Mouse (Mus musculus) C2C12 (cell line): ENCODE measurements around the gene 6030468B19Rik. TPM values are rescaled to one million over a fixed set of nuclear protein-coding genes. Genes with fewer than 3 reads are reported as not detected.

ENCODE experiments used
- H3K27me3 ChIP-seq: one replicate; pipeline ENCODE4 v1.6.1; 2011; ENCODE audit not compliant: control insufficient read depth, insufficient read depth, insufficient read length
- H3K36me3 ChIP-seq: one replicate; pipeline ENCODE4 v1.6.1; 2011; ENCODE audit not compliant: control insufficient read depth, insufficient read depth
- H3K4me3 ChIP-seq: one replicate; pipeline ENCODE4 v1.5.1; 2011; ENCODE audit warnings: mild to moderate bottlenecking, control low read depth; ENCODE audit not compliant: poor library complexity, insufficient read depth, severe bottlenecking
- H3K79me2 ChIP-seq: one replicate; pipeline ENCODE4 v1.6.1; 2011; ENCODE audit not compliant: control insufficient read depth, insufficient read depth
- H3K79me3 ChIP-seq: one replicate; pipeline ENCODE4 v1.6.1; 2011; ENCODE audit warnings: low read depth, control low read depth
- H3ac ChIP-seq: one replicate; pipeline ENCODE3; 2011; ENCODE audit warnings: low read depth; ENCODE audit not compliant: control insufficient read depth, insufficient read length
- CEBPB ChIP-seq: IDR thresholded peaks from one replicate; pipeline ENCODE4 v1.6.1; 2011; ENCODE audit warnings: low read depth, mild to moderate bottlenecking, control low read depth, moderate library complexity
- CTCF ChIP-seq: IDR thresholded peaks from one replicate; pipeline ENCODE4 v1.5.1; 2011; ENCODE audit not compliant: control insufficient read depth, insufficient read depth, insufficient read length
- FOSL1 ChIP-seq: IDR thresholded peaks from one replicate; pipeline ENCODE4 v1.8.0; 2011; ENCODE audit warnings: mild to moderate bottlenecking, low read length; ENCODE audit not compliant: poor library complexity, insufficient read depth, severe bottlenecking
- MAX ChIP-seq: IDR thresholded peaks from one replicate; pipeline ENCODE4 v1.6.1; 2011; ENCODE audit warnings: mild to moderate bottlenecking, control low read depth
- MYOD1 ChIP-seq: IDR thresholded peaks from one replicate; pipeline ENCODE4 v1.6.1; 2011; ENCODE audit warnings: low read depth; ENCODE audit not compliant: control insufficient read depth, insufficient read length
- MYOG ChIP-seq: IDR thresholded peaks from one replicate; pipeline ENCODE4 v1.6.1; 2011; ENCODE audit not compliant: control insufficient read depth, insufficient read length; ENCODE audit errors: extremely low read depth
- USF1 ChIP-seq: IDR thresholded peaks from one replicate; pipeline ENCODE4 v1.6.1; 2011; ENCODE audit warnings: low read depth, mild to moderate bottlenecking, control low read depth, moderate library complexity
- polyA plus RNA-seq: library from polyadenylated mRNA; unstranded; fragments of >200 nt; fragmentation: generic; extraction: Trizol; gene quantifications from one replicate; pipeline ENCODE4 v1.2.1, GENCODE M21; 2012; ENCODE audit warnings: missing spikeins

The 6030468B19Rik gene
- polyA plus RNA-seq, 1 experiment, result not detected

GRCm38 (mm10) chr11:117768725-117769682, 28.5 kb upstream of the 6030468B19Rik start:
- Histone ChIP-seq H3ac (no peak overlapping the region), H3K36me3 (peaks cover 10% of the 10 kb centered on the region), H3K79me3 (no peaks in the 10 kb centered on the region), H3K4me3 (no peak overlapping the region), H3K79me2 (no peaks in the 10 kb centered on the region), H3K27me3 (no peaks in the 10 kb centered on the region)
- TF ChIP-seq FOSL1, result no peak
- no peak for TF ChIP-seq MYOD1
- no peak for TF ChIP-seq USF1
- TF ChIP-seq MYOG, result no peak
- TF ChIP-seq CTCF, result no peak
- TF ChIP-seq CEBPB, result no peak
- no peak for TF ChIP-seq MAX

GRCm38 (mm10) chr11:117769683-117770047, 27.8 kb upstream of the 6030468B19Rik start:
- H3K36me3 ChIP-seq, result peaks cover 4% of the 10 kb centered on the region
- no peak overlapping the region for H3K4me3 ChIP-seq
- no peaks in the 10 kb centered on the region for H3K79me3 ChIP-seq
- H3K79me2 ChIP-seq, result no peaks in the 10 kb centered on the region
- H3ac ChIP-seq, result no peak overlapping the region
- H3K27me3 ChIP-seq, result no peaks in the 10 kb centered on the region
- no peak for TF ChIP-seq CEBPB

DNA sequence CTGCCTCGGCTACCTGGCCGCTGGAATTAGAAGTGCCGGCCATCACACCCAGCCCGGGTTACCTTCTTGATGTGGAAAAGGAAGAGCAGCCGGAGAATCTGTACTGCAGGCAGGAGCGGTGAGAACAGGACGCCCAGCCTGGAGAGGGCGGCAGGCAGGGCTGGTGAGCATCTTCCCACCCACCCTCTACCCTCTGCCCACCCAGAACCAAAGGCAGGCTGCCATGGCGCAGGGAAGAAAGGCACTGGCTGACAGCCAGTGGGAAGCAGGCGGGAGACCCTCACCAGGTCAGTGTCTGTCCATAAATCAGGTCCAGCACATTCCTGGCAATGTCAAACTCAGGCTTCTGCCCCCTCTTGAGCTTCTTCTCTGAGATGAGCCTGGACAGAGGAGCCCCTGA, 27.1 kb upstream of the 6030468B19Rik start:
- H3K36me3 ChIP-seq, result peaks cover 3% of the 10 kb centered on the region

DNA sequence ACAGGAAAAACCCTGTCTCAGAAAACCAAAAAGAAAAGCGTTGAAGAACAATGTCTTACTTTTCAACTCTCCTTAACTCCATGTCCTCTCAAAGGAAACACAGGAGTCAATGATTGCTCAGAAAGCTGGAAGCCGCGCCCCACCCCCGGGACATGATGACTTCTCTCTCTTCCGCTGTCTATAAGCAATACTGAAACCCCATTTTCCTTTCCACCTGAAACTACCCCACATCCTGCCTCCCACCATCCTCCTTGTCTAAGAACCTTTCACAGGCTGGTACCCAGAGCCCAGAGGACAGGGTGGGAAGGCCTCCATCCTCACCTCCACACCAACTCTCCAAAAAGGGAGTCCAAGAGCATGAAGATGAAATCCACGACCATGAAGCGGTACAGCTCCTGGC, 25.1 kb upstream of the 6030468B19Rik start:
- Histone ChIP-seq H3K79me2 (no peaks in the 10 kb centered on the region), H3K36me3 (no peaks in the 10 kb centered on the region), H3K27me3 (no peaks in the 10 kb centered on the region), H3K4me3 (no peak overlapping the region), H3K79me3 (no peaks in the 10 kb centered on the region), H3ac (no peak overlapping the region)
- no peak for TF ChIP-seq FOSL1
- no peak for TF ChIP-seq MYOG
- TF ChIP-seq CEBPB, result no peak

More for the DNA sequence above, 27.1 kb upstream of the 6030468B19Rik start:
- H3K27me3 ChIP-seq, result no peaks in the 10 kb centered on the region
- H3K79me3 ChIP-seq, result no peaks in the 10 kb centered on the region
- H3K4me3 ChIP-seq, result no peak overlapping the region
- H3ac ChIP-seq, result no peak overlapping the region
- TF ChIP-seq MYOG (no peak), CTCF (no peak)
- H3K79me2 ChIP-seq, result no peaks in the 10 kb centered on the region

- H3K79me2 ChIP-seq, result no peaks in the 10 kb centered on the region
- H3K36me3 ChIP-seq, result no peaks in the 10 kb centered on the region
- H3K4me3 ChIP-seq, result no peak overlapping the region
- TF ChIP-seq FOSL1 (no peak), CTCF (no peak), MYOG (no peak)
- no peak overlapping the region for H3ac ChIP-seq
- H3K79me3 ChIP-seq, result no peaks in the 10 kb centered on the region
- H3K27me3 ChIP-seq, result no peaks in the 10 kb centered on the region
These were observed 22.5 kb upstream of the 6030468B19Rik start for GRCm38 (mm10) chr11:117774925-117775324.

DNA sequence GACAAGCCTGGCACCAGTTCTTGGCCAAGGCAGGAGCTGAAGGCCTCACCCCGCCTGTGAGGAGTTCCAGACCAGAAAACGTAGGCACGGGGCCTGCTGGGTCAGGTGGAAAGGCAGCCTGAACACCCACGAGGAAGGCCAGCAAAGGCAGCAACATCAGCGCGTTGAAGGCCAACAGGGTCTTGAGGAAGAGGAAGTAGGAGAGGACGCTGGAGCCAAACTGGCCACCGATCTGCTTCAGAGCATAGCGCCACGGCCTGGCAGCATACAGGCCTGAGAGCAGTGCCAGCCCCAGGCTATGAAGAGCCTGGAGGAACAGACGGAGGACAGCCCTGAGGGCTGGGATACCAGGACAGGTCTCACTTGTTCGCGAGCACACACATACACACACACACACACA, 21.9 kb upstream of the 6030468B19Rik start:
- no peaks in the 10 kb centered on the region for H3K79me2 ChIP-seq
- H3K79me3 ChIP-seq, result no peaks in the 10 kb centered on the region
- no peaks in the 10 kb centered on the region for H3K36me3 ChIP-seq
- no peak for TF ChIP-seq MYOG
- TF ChIP-seq MYOD1, result no peak
- no peak for TF ChIP-seq FOSL1
- TF ChIP-seq USF1, result no peak
- no peak for TF ChIP-seq MAX
- no peak for TF ChIP-seq CEBPB
- H3K27me3 ChIP-seq, result no peaks in the 10 kb centered on the region
- no peak overlapping the region for H3ac ChIP-seq
- no peak overlapping the region for H3K4me3 ChIP-seq
